Mouse (Mus musculus) kidney, adult 2 months (tissue): ENCODE results near the gene Rragd.

Experiments used
- CTCF ChIP-seq: fragments of 200-500 bp; conservative IDR thresholded peaks from 2 replicates; pipeline ENCODE4 v1.5.1; 2011; ENCODE audit warnings: low read depth, mild to moderate bottlenecking, control low read depth, low read length, moderate library complexity, mixed read lengths; ENCODE audit not compliant: insufficient read depth, insufficient read length
- POLR2A ChIP-seq: fragments of 200-500 bp; IDR thresholded peaks from one replicate; pipeline ENCODE4 v1.6.1; 2011; ENCODE audit warnings: low read depth, low read length, control low read depth

DNA sequence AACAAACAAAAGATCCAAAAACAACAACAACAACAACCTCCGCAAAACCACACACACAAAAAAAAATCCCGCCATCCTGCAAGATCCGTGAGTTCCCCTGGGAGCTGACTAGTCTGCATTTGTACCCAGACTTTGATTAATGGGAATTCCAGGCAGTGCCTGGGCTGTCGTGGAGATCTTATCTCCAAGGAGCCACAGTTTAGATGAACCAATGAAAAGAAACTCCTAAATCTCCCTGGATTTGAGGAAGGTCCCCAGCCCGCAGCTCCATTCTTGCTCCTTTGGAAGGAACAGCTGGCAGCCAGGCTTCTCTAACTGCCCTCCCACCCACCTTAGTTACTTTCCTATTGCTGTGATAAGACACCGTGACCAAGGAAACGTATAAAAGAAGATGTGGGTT lies 30.2 kb upstream of the Rragd start:
- TF ChIP-seq CTCF (no peak), POLR2A (no peak)
